Mouse (Mus musculus) testis, adult 2 months (tissue): Measurements from ENCODE around the gene Slc8a3.

Source experiments
- CTCF ChIP-seq: fragments of 200-500 bp; IDR thresholded peaks from 2 replicates; pipeline ENCODE4 v1.5.1; 2012; ENCODE audit warnings: low read depth, mild to moderate bottlenecking, inconsistent platforms, low read length, moderate library complexity; ENCODE audit not compliant: control insufficient read depth, insufficient read depth, insufficient replicate concordance
- POLR2A ChIP-seq: fragments of 200-500 bp; IDR thresholded peaks from 2 replicates; pipeline ENCODE4 v1.6.1; 2012; ENCODE audit warnings: low read depth, mild to moderate bottlenecking, inconsistent platforms, low read length, moderate library complexity; ENCODE audit not compliant: control insufficient read depth

- TF ChIP-seq CTCF (no peak), POLR2A (no peak)
Measured at GRCm38 (mm10) chr12:81245411-81245810, 87.6 kb downstream of the Slc8a3 start.
